Mouse (Mus musculus) forebrain, embryonic 16.5 days (tissue): ENCODE data around the gene Klf17. TPM values are rescaled to one million over a fixed set of nuclear protein-coding genes. Genes with fewer than 3 reads are reported as not detected.

Source experiments
- ATAC-seq: fragments of 200-750 bp; cut with Nextera tagmentation; 2 replicates; pipeline ENCODE4 v1.8.0; 2017; ENCODE audit warnings: mild to moderate bottlenecking, moderate library complexity
- H3K27ac ChIP-seq: fragments of 300-500 bp; sonication (generic); 2 replicates; pipeline ENCODE4 v1.5.1; 2014; ENCODE audit warnings: low read length, control low read depth
- H3K27me3 ChIP-seq: fragments of 300-500 bp; sonication (generic); replicated peaks from 2 replicates; pipeline ENCODE4 v1.6.1; 2014; ENCODE audit warnings: low read length; ENCODE audit not compliant: control insufficient read depth, insufficient read depth
- H3K36me3 ChIP-seq: fragments of 300-500 bp; sonication (generic); 2 replicates; pipeline ENCODE4 v1.6.1; 2014; ENCODE audit not compliant: control insufficient read depth, insufficient read depth
- H3K4me1 ChIP-seq: fragments of 300-500 bp; sonication (generic); replicated peaks from 2 replicates; pipeline ENCODE4 v1.6.1; 2014; ENCODE audit warnings: low read length; ENCODE audit not compliant: control insufficient read depth, insufficient read depth
- H3K4me2 ChIP-seq: fragments of 300-500 bp; sonication (generic); 2 replicates; pipeline ENCODE4 v1.6.1; 2014; ENCODE audit warnings: mild to moderate bottlenecking, low read length, control low read depth
- H3K4me3 ChIP-seq: fragments of 300-500 bp; sonication (generic); replicated peaks from 2 replicates; pipeline ENCODE4 v1.5.1; 2014; ENCODE audit warnings: mild to moderate bottlenecking, low read length, control low read depth
- H3K9ac ChIP-seq: fragments of 300-500 bp; sonication (generic); replicated peaks from 2 replicates; pipeline ENCODE4 v1.6.1; 2014; ENCODE audit warnings: low read depth, low read length, control low read depth
- H3K9me3 ChIP-seq: fragments of 300-500 bp; sonication (generic); 2 replicates; pipeline ENCODE4 v1.6.1; 2016; ENCODE audit warnings: low read length; ENCODE audit not compliant: control insufficient read depth
- WGBS: fragments of 180-500 bp; shearing (Covaris S2); extraction: QIAGEN DNeasy Blood & Tissue Kit; methylation state at CpG from one replicate; pipeline ENCODE4 v1.1.7; 2014; 5-methylcytosine and 5-hydroxymethylcytosine counted together
- polyA plus RNA-seq: library from polyadenylated mRNA; unstranded; fragments of >200 nt; fragmentation: Nextera tagmentation; extraction: Ambion mirVana; gene quantifications from 2 replicates; pipeline ENCODE4 v1.2.1, GENCODE M21; 2015

The Klf17 gene
- not detected in 2 replicates for polyA plus RNA-seq

DNA sequence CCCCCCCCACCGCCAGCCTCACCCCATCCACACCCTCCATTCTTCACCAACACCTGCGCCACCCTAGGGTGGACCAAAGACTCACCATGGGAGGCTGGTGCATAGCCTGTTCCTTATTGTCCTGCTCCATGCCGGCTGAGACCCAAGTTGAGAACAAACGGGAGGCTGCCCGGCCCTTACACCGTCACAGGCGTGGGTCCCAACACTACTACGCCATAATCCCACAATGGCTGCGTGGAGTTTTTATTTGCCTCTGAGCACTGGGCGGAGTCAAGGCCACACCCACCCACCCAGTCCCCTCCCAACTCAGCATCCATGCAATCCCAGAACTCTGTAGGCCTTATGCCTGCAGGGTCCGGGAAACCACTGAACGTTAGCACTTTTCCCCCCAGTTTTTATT, at the start of gene Klf17:
Gene Klf17, minus strand, starts transcription at position 233 of the 400 bp plus-strand sequence.
- WGBS = 63% methylated on average over 11 of the region's 12 CpGs
- H3K4me1 ChIP-seq = no peaks in the 10 kb centered on the region
- no peak within 1 kb of the TSS for H3K27ac ChIP-seq
- H3K9me3 ChIP-seq = no peaks in the 10 kb centered on the region
- ATAC-seq = no peak
- H3K36me3 ChIP-seq = no peaks in the 10 kb centered on the region
- no peak within 1 kb of the TSS for H3K9ac ChIP-seq
- H3K27me3 ChIP-seq = no peaks in the 10 kb centered on the region
- H3K4me3 ChIP-seq = no peak within 1 kb of the TSS
- H3K4me2 ChIP-seq = no peak within 1 kb of the TSS

DNA sequence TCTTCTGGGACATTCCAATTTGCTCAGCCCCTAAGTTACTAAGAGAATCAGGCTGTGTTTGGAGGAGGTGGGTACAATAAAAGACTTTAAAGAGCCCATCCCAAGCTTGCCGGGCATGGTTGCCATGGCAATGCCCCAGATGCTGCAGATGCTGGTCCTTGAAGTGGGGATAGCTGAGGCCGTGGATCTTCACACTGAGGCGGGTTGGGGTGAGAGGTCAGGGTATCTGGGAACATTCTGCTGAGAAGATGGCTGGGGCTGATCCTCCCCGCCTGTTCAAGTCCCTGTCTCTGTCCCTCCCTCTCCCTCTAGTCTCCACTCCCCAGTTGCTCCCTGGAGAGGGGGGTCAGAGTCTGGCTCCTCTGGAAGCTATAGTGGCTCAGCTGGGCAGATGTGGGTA, 48.9 kb upstream of the Klf17 start:
- H3K27me3 ChIP-seq = no peaks in the 10 kb centered on the region
- H3K4me1 ChIP-seq = no peaks in the 10 kb centered on the region
- 55% methylated on average over 4 of the region's 4 CpGs for WGBS
- no peak overlapping the region for H3K27ac ChIP-seq
- H3K4me2 ChIP-seq = no peak overlapping the region
- no peak overlapping the region for H3K4me3 ChIP-seq
- ATAC-seq = no peak
- no peaks in the 10 kb centered on the region for H3K36me3 ChIP-seq
- H3K9ac ChIP-seq = no peak overlapping the region
- no peaks in the 10 kb centered on the region for H3K9me3 ChIP-seq

DNA sequence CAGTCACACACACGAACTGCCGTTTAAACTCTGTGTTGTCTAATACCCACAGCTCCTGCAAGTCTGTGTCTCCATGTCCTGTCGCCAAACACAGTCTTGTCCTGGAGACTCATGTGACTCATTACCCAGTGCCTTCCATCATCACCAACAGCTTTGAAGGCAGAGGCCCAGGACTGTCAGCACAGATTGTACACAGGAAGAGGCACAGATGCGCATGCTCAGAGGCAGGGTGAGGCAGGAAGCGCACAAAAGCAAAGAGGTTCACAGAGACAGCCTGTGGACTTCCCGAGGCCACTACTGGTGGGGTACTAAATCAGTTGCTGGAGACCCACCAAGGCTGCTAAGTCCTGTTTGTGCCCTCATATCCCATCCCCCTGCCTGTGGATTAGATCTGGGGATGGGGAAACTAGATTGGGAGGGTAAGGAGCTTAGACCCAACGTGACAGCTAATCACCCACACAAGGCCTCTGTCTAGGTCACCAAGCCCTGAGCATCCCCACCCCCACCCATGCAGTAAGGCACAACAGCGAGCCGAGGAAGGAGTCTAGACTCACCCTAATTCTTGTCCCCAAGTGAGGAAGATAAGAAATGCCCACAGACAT, 48.2 kb upstream of the Klf17 start:
- no peaks in the 10 kb centered on the region for H3K4me1 ChIP-seq
- no peak for ATAC-seq
- no peaks in the 10 kb centered on the region for H3K27me3 ChIP-seq
- H3K9me3 ChIP-seq = no peaks in the 10 kb centered on the region
- H3K27ac ChIP-seq = no peak overlapping the region
- no peak overlapping the region for H3K9ac ChIP-seq
- no peak overlapping the region for H3K4me3 ChIP-seq
- WGBS = 66% methylated on average over 9 of the region's 9 CpGs
- no peak overlapping the region for H3K4me2 ChIP-seq
- H3K36me3 ChIP-seq = no peaks in the 10 kb centered on the region

DNA sequence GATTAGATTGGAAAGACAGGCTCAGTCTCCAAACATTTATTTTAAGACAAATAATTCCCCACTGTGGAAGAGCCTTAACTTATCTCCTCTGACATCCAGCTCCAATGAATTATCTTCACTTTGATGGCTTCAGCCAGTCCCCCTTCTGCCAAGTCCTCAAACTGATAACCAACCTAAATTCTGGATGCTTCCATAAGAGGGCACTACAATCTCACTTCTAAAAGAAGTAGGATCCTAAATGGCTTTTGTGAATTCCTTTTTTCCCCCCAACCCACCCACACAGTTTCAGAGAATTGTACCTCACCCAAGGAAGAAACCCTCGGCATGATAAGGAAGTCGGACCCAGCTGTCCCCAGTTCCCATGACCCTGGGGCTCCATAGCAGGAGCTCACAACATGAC, 45.5 kb upstream of the Klf17 start:
- Histone ChIP-seq H3K27me3 (no peaks in the 10 kb centered on the region), H3K9ac (no peak overlapping the region), H3K4me1 (no peaks in the 10 kb centered on the region), H3K36me3 (no peaks in the 10 kb centered on the region), H3K9me3 (no peaks in the 10 kb centered on the region), H3K4me2 (no peak overlapping the region), H3K27ac (no peak overlapping the region), H3K4me3 (no peak overlapping the region)
- WGBS = 71% methylated on average over 2 of the region's 2 CpGs
- ATAC-seq = no peak

DNA sequence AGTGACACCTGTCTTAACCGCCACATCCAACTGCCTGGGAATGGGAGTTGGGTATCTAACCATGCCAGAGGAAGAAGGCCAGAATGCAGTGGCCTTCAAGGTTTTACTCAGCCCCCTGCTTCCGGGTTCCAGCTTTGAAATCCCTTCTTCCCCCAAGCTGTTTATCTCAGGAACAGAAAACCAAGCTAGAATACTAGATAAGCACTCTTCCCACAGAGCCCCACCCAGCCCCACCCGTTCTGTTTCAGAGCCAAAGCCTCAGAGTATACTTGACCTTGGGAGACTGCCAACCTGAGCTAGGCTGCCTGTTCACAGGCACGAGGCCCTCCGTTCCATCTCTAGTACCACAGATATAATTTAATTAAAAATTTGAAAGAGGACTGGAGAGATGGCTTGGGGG, 41.5 kb upstream of the Klf17 start:
- Histone ChIP-seq H3K36me3 (no peaks in the 10 kb centered on the region), H3K9ac (no peak overlapping the region), H3K4me1 (no peaks in the 10 kb centered on the region), H3K9me3 (no peaks in the 10 kb centered on the region), H3K27me3 (no peaks in the 10 kb centered on the region), H3K27ac (no peak overlapping the region), H3K4me2 (no peak overlapping the region), H3K4me3 (no peak overlapping the region)
- ATAC-seq = no peak
- WGBS = 75% methylated on average over 5 of the region's 5 CpGs

DNA sequence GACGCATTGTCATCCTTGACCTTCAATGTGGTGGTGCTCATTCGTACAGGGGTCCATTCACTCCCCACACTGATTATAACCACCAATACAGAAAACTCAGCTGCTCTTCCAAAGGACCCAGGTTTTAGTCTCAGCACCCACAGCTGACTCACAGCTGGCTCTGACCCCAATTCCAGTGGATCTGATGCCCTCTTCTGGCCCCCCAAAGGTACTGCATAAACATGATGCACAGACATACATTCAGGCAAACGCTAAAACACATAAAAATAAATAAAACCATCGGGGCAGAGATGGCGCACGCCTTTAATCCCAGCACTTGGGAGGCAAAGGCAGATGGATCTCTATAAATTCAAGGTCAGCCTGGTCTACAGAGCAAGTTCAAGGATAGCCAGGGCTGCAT, 34.5 kb upstream of the Klf17 start:
- Histone ChIP-seq H3K9ac (no peak overlapping the region), H3K4me1 (no peaks in the 10 kb centered on the region), H3K9me3 (no peaks in the 10 kb centered on the region), H3K4me2 (no peak overlapping the region), H3K27me3 (no peaks in the 10 kb centered on the region), H3K36me3 (no peaks in the 10 kb centered on the region), H3K27ac (no peak overlapping the region), H3K4me3 (no peak overlapping the region)
- WGBS = 83% methylated on average over 6 of the region's 6 CpGs
- no peak for ATAC-seq

DNA sequence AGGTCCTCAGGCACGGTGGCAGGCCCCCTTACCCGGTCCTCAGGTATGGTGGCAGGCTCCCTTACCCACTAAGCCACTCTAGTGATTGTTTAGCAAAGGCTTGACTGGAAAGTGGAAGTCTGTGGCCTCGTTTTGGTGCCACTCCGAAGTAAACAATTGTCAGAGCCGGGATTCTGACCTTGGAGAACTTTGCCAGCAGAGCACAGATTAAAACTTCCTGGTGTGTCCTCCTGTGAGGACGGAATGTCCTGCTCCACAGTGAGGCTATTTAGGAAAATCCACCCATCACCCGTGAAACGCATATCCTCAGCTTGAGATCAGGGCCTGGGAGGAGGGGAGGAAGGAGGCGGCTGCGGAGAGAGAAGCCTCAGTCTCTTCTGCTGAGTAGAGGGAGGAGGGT, 22.9 kb upstream of the Klf17 start:
- H3K27ac ChIP-seq = no peak overlapping the region
- no peaks in the 10 kb centered on the region for H3K27me3 ChIP-seq
- no peak overlapping the region for H3K4me2 ChIP-seq
- H3K9me3 ChIP-seq = no peaks in the 10 kb centered on the region
- no peak overlapping the region for H3K4me3 ChIP-seq
- 67% methylated on average over 10 of the region's 10 CpGs for WGBS
- ATAC-seq = no peak
- H3K36me3 ChIP-seq = no peaks in the 10 kb centered on the region
- H3K4me1 ChIP-seq = no peaks in the 10 kb centered on the region
- no peak overlapping the region for H3K9ac ChIP-seq

DNA sequence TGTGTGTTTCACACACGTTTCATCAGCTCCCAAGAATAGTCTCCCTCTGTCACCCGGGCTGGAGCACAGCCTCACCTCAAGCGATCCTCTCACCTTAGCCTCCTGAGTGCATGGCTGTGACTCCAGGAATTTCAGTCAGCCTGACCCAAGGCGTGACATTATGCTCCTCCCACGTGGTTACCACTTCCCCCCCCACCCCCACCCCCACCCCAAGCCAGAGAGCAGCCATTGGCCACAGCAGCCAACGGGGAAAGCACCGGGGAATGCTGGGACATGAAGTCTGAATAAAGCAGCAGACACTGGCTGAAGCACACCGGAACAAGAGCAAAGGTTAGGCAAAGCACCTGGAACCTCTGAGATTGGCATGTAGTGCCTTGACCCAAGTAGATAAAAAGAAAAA, 21.5 kb upstream of the Klf17 start:
- 0 out of 2 replicates have a peak overlapping the region, but pooled peaks have one; percentile 13 for H3K4me2 ChIP-seq
- H3K27ac ChIP-seq = no peak overlapping the region
- H3K9me3 ChIP-seq = no peaks in the 10 kb centered on the region
- WGBS = 47% methylated on average over 8 of the region's 8 CpGs
- H3K27me3 ChIP-seq = no peaks in the 10 kb centered on the region
- H3K4me1 ChIP-seq = no peaks in the 10 kb centered on the region
- H3K4me3 ChIP-seq = no peak overlapping the region
- no peaks in the 10 kb centered on the region for H3K36me3 ChIP-seq
- no peak for ATAC-seq
- no peak overlapping the region for H3K9ac ChIP-seq

DNA sequence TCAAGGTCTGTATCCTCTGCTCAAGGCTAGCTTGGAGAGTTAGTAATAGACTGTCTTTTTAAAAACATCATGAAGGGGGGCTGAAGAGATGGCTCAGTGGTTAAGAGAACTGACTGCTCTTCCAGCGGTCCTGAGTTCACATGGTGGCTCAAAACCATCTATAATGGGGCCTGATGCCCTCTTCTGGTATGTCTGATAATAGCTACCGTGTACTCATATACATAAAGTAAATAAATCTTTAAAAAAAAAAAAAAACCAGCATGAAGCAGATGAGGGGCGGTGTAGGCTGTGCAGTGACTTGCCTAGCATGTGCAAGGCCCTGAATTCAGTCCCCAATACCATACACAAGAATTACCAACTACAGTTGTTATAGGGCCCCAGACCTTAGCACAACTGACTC, 17.5 kb upstream of the Klf17 start:
- Histone ChIP-seq H3K4me1 (no peaks in the 10 kb centered on the region), H3K27me3 (no peaks in the 10 kb centered on the region), H3K36me3 (no peaks in the 10 kb centered on the region), H3K9me3 (no peaks in the 10 kb centered on the region), H3K4me2 (no peak overlapping the region), H3K4me3 (no peak overlapping the region), H3K27ac (no peak overlapping the region), H3K9ac (no peak overlapping the region)
- WGBS = 83% methylated on average over 3 of the region's 3 CpGs
- ATAC-seq = no peak

DNA sequence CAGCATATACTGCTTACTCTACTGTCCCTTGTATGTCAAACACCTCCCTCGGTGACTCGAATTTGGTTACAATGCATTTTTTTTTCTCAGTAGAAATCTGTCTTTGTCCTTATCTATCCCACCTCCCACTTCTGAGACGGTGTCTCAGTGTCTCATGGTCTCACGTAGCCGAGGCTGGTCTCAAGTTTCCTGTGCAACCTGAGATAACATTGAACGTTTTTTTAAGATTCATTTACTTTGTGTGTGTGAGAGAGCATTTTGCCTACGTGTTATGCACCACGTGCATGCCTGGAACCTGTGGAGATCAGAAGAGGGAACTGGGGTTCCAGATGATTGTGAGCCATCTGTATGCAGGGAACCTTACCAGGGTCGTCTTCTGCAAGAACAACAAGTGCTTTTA, 7.5 kb upstream of the Klf17 start:
- ATAC-seq = no peak
- no peaks in the 10 kb centered on the region for H3K36me3 ChIP-seq
- H3K4me3 ChIP-seq = no peak overlapping the region
- no peak overlapping the region for H3K4me2 ChIP-seq
- WGBS = 74% methylated on average over 9 of the region's 9 CpGs
- H3K4me1 ChIP-seq = no peaks in the 10 kb centered on the region
- H3K9ac ChIP-seq = no peak overlapping the region
- no peaks in the 10 kb centered on the region for H3K27me3 ChIP-seq
- H3K9me3 ChIP-seq = no peaks in the 10 kb centered on the region
- no peak overlapping the region for H3K27ac ChIP-seq
